Mouse (Mus musculus): Measurements from ENCODE around the gene Olfr1351. TPM values are rescaled to one million over a fixed set of nuclear protein-coding genes. Genes with fewer than 3 reads are reported as not detected.
"Not testable (repeated sequence)": the region's sequence is repeated elsewhere in the genome, so short reads cannot be mapped to it uniquely, and the experiment has no call there.

The Olfr1351 gene
- not detected in 2 replicates for polyA plus RNA-seq (2015; fragmentation: Nextera tagmentation; extraction: Ambion mirVana)

- H3K4me2 ChIP-seq (replicated peaks; ENCODE audit: low read depth, low read length) = no peak within 1 kb of the TSS
- H3K9ac ChIP-seq (replicated peaks; ENCODE audit: low read depth) = no peak within 1 kb of the TSS
- no peak within 1 kb of the TSS for H3K4me3 ChIP-seq (ENCODE audit: low read depth, low read length)
- DNase-seq (ENCODE audit: low spot score) (no peak), ATAC-seq (no peak)
- H3K9me3 ChIP-seq (ENCODE audit: low read length) = no peaks in the 10 kb centered on the region
- WGBS = 69% methylated on average over 1 of the region's 1 CpGs
- no peak for TF ChIP-seq EP300 (IDR thresholded peaks at IDR 0.05)
- no peaks in the 10 kb centered on the region for H3K4me1 ChIP-seq (ENCODE audit: insufficient read depth, low read depth, low read length)
- no peaks in the 10 kb centered on the region for H3K36me3 ChIP-seq (ENCODE audit: insufficient read depth, low read length)
- no peaks in the 10 kb centered on the region for H3K27me3 ChIP-seq (replicated peaks; ENCODE audit: insufficient read depth, low read length)
- H3K27ac ChIP-seq (ENCODE audit: low read length) = no peak within 1 kb of the TSS
Observed at GRCm38 (mm10) chr10:79012172-79012571, at the start of gene Olfr1351. Gene Olfr1351 (plus strand): TSS chr10:79012472.

GRCm38 (mm10) chr10:78963009-78963408 lies 49.3 kb upstream of the Olfr1351 start, which contains the start of gene Olfr1353:
Gene Olfr1353 (plus strand): TSS chr10:78963309.
- not testable (repeated sequence) for H3K27ac ChIP-seq (ENCODE audit: low read length); DNase-seq (ENCODE audit: low spot score); H3K36me3 ChIP-seq (ENCODE audit: insufficient read depth, low read length); H3K27me3 ChIP-seq (replicated peaks; ENCODE audit: insufficient read depth, low read length); ATAC-seq; H3K4me3 ChIP-seq (ENCODE audit: low read depth, low read length); H3K4me1 ChIP-seq (ENCODE audit: insufficient read depth, low read depth, low read length); H3K9me3 ChIP-seq (ENCODE audit: low read length); H3K9ac ChIP-seq (replicated peaks; ENCODE audit: low read depth); H3K4me2 ChIP-seq (replicated peaks; ENCODE audit: low read depth, low read length)

GRCm38 (mm10) chr10:78980750-78981149 lies 31.5 kb upstream of the Olfr1351 start, which contains the start of gene Olfr1352:
Gene Olfr1352 (plus strand): TSS chr10:78981050.
- H3K4me1 ChIP-seq (ENCODE audit: insufficient read depth, low read depth, low read length) = no peaks in the 10 kb centered on the region
- ATAC-seq (no peak), DNase-seq (ENCODE audit: low spot score) (no peak)
- H3K9ac ChIP-seq (replicated peaks; ENCODE audit: low read depth) = no peak within 1 kb of the TSS
- no peak for TF ChIP-seq EP300 (IDR thresholded peaks at IDR 0.05)
- TF ChIP-seq CTCF (IDR thresholded peaks at IDR 0.05) = no peak
- H3K9me3 ChIP-seq (ENCODE audit: low read length) = no peaks in the 10 kb centered on the region
- no peaks in the 10 kb centered on the region for H3K36me3 ChIP-seq (ENCODE audit: insufficient read depth, low read length)
- no peak within 1 kb of the TSS for H3K27ac ChIP-seq (ENCODE audit: low read length)
- no peaks in the 10 kb centered on the region for H3K27me3 ChIP-seq (replicated peaks; ENCODE audit: insufficient read depth, low read length)
- H3K4me3 ChIP-seq (ENCODE audit: low read depth, low read length) = no peak within 1 kb of the TSS
- no peak within 1 kb of the TSS for H3K4me2 ChIP-seq (replicated peaks; ENCODE audit: low read depth, low read length)

GRCm38 (mm10) chr10:79028441-79028840 lies 16.2 kb downstream of the Olfr1351 start, which contains the start of gene Olfr57:
Gene Olfr57 (plus strand): TSS chr10:79028741.
- Histone ChIP-seq H3K9me3 (ENCODE audit: low read length) (no peaks in the 10 kb centered on the region), H3K9ac (replicated peaks; ENCODE audit: low read depth) (no peak within 1 kb of the TSS), H3K36me3 (ENCODE audit: insufficient read depth, low read length) (no peaks in the 10 kb centered on the region), H3K27ac (ENCODE audit: low read length) (no peak within 1 kb of the TSS), H3K4me2 (replicated peaks; ENCODE audit: low read depth, low read length) (no peak within 1 kb of the TSS), H3K27me3 (replicated peaks; ENCODE audit: insufficient read depth, low read length) (no peaks in the 10 kb centered on the region), H3K4me3 (ENCODE audit: low read depth, low read length) (no peak within 1 kb of the TSS), H3K4me1 (ENCODE audit: insufficient read depth, low read depth, low read length) (no peaks in the 10 kb centered on the region)
- ATAC-seq (no peak), DNase-seq (ENCODE audit: low spot score) (no peak)
- TF ChIP-seq EP300 (IDR thresholded peaks at IDR 0.05) = no peak
- no peak for TF ChIP-seq CTCF (IDR thresholded peaks at IDR 0.05)

GRCm38 (mm10) chr10:79042457-79042856 lies 30.2 kb downstream of the Olfr1351 start:
- H3K27me3 ChIP-seq (replicated peaks; ENCODE audit: insufficient read depth, low read length); H3K27ac ChIP-seq (ENCODE audit: low read length); DNase-seq (ENCODE audit: low spot score); H3K36me3 ChIP-seq (ENCODE audit: insufficient read depth, low read length); ATAC-seq; H3K9me3 ChIP-seq (ENCODE audit: low read length); H3K9ac ChIP-seq (replicated peaks; ENCODE audit: low read depth); H3K4me2 ChIP-seq (replicated peaks; ENCODE audit: low read depth, low read length); H3K4me3 ChIP-seq (ENCODE audit: low read depth, low read length); H3K4me1 ChIP-seq (ENCODE audit: insufficient read depth, low read depth, low read length): not testable (repeated sequence)
- WGBS = 81% methylated on average over 2 of the region's 2 CpGs

GRCm38 (mm10) chr10:79057370-79057769 lies 45.1 kb downstream of the Olfr1351 start:
- not testable (repeated sequence) for H3K9ac ChIP-seq (replicated peaks; ENCODE audit: low read depth); H3K4me2 ChIP-seq (replicated peaks; ENCODE audit: low read depth, low read length); DNase-seq (ENCODE audit: low spot score); H3K36me3 ChIP-seq (ENCODE audit: insufficient read depth, low read length); H3K9me3 ChIP-seq (ENCODE audit: low read length); H3K4me1 ChIP-seq (ENCODE audit: insufficient read depth, low read depth, low read length); H3K4me3 ChIP-seq (ENCODE audit: low read depth, low read length); H3K27me3 ChIP-seq (replicated peaks; ENCODE audit: insufficient read depth, low read length); H3K27ac ChIP-seq (ENCODE audit: low read length); ATAC-seq
- WGBS = 32% methylated on average over 3 of the region's 3 CpGs

Other genes with a start within 250 kb of the Olfr1351 start
- gene Slc1a6, start 232.0 kb upstream of the Olfr1351 start, polyA plus RNA-seq (2015; fragmentation: Nextera tagmentation; extraction: Ambion mirVana) = 0.36 and 0.41 TPM in 2 replicates
- not detected in 2 replicates for gene Olfr1356, start 160.3 kb upstream of the Olfr1351 start, polyA plus RNA-seq (2015; fragmentation: Nextera tagmentation; extraction: Ambion mirVana)
- not detected in 2 replicates for gene Olfr1355, start 136.9 kb upstream of the Olfr1351 start, polyA plus RNA-seq (2015; fragmentation: Nextera tagmentation; extraction: Ambion mirVana)
- not detected in 2 replicates for gene Olfr1354, start 99.3 kb upstream of the Olfr1351 start, polyA plus RNA-seq (2015; fragmentation: Nextera tagmentation; extraction: Ambion mirVana)
- gene Olfr8, start 61.8 kb upstream of the Olfr1351 start, polyA plus RNA-seq (2015; fragmentation: Nextera tagmentation; extraction: Ambion mirVana) = not detected in 2 replicates
- gene Olfr1353, start 49.2 kb upstream of the Olfr1351 start, polyA plus RNA-seq (2015; fragmentation: Nextera tagmentation; extraction: Ambion mirVana) = not detected in 2 replicates
- not detected in 2 replicates for gene Olfr1352, start 31.4 kb upstream of the Olfr1351 start, polyA plus RNA-seq (2015; fragmentation: Nextera tagmentation; extraction: Ambion mirVana)
- not detected in 2 replicates for gene Olfr57, start 16.3 kb downstream of the Olfr1351 start, polyA plus RNA-seq (2015; fragmentation: Nextera tagmentation; extraction: Ambion mirVana)
- gene 2610008E11Rik, start 85.1 kb downstream of the Olfr1351 start, polyA plus RNA-seq (2015; fragmentation: Nextera tagmentation; extraction: Ambion mirVana) = 15.8 and 16.4 TPM in 2 replicates
- not detected in 2 replicates for gene Vmn2r80, start 136.3 kb downstream of the Olfr1351 start, polyA plus RNA-seq (2015; fragmentation: Nextera tagmentation; extraction: Ambion mirVana)
- not detected in 2 replicates for gene Vmn2r81, start 235.2 kb downstream of the Olfr1351 start, polyA plus RNA-seq (2015; fragmentation: Nextera tagmentation; extraction: Ambion mirVana)